Mouse (Mus musculus) neural tube, embryonic 15.5 days (tissue): ENCODE data around the gene Grip1. TPM values are rescaled to one million over a fixed set of nuclear protein-coding genes. Genes with fewer than 3 reads are reported as not detected.
A peak's percentile ranks its signal among the peaks of the same experiment; 100 is the strongest.

Experiments used
- ATAC-seq: fragments of 200-750 bp; cut with Nextera tagmentation; 2 replicates; pipeline ENCODE4 v1.8.0; 2017; ENCODE audit warnings: mild to moderate bottlenecking, moderate TSS enrichment, moderate library complexity; ENCODE audit not compliant: low FRiP score
- H3K27ac ChIP-seq: fragments of 300-500 bp; sonication (generic); replicated peaks from 2 replicates; pipeline ENCODE4 v1.5.1; 2015; ENCODE audit warnings: mild to moderate bottlenecking, inconsistent platforms
- H3K27me3 ChIP-seq: fragments of 300-500 bp; sonication (generic); replicated peaks from 2 replicates; pipeline ENCODE4 v1.6.1; 2015; ENCODE audit warnings: inconsistent platforms
- H3K36me3 ChIP-seq: fragments of 300-500 bp; sonication (generic); 2 replicates; pipeline ENCODE4 v1.6.1; 2015; ENCODE audit warnings: inconsistent platforms
- H3K4me1 ChIP-seq: fragments of 300-500 bp; sonication (generic); 2 replicates; pipeline ENCODE4 v1.6.1; 2015; ENCODE audit warnings: inconsistent platforms
- H3K4me2 ChIP-seq: fragments of 300-500 bp; sonication (generic); 2 replicates; pipeline ENCODE4 v1.6.1; 2015; ENCODE audit warnings: inconsistent platforms, mild to moderate bottlenecking, moderate library complexity
- H3K4me3 ChIP-seq: fragments of 300-500 bp; sonication (generic); replicated peaks from 2 replicates; pipeline ENCODE4 v1.5.1; 2015; ENCODE audit warnings: mild to moderate bottlenecking, inconsistent platforms
- H3K9ac ChIP-seq: fragments of 300-500 bp; sonication (generic); replicated peaks from 2 replicates; pipeline ENCODE4 v1.6.1; 2015; ENCODE audit warnings: mild to moderate bottlenecking, inconsistent platforms
- H3K9me3 ChIP-seq: fragments of 300-500 bp; sonication (generic); replicated peaks from 2 replicates; pipeline ENCODE4 v1.6.1; 2016; ENCODE audit warnings: inconsistent platforms
- WGBS: fragments of 180-500 bp; shearing (Covaris S2); methylation state at CpG from one replicate; pipeline ENCODE4 v1.1.7; 2015; ENCODE audit warnings: mixed read lengths; 5-methylcytosine and 5-hydroxymethylcytosine counted together
- polyA plus RNA-seq: library from polyadenylated mRNA; unstranded; fragments of >200 nt; fragmentation: Nextera tagmentation; extraction: Ambion mirVana; gene quantifications from 2 replicates; pipeline ENCODE4 v1.2.1, GENCODE M21; 2015

Gene Grip1
- polyA plus RNA-seq, 1 experiment from 2014 or later: 21.7 TPM

DNA sequence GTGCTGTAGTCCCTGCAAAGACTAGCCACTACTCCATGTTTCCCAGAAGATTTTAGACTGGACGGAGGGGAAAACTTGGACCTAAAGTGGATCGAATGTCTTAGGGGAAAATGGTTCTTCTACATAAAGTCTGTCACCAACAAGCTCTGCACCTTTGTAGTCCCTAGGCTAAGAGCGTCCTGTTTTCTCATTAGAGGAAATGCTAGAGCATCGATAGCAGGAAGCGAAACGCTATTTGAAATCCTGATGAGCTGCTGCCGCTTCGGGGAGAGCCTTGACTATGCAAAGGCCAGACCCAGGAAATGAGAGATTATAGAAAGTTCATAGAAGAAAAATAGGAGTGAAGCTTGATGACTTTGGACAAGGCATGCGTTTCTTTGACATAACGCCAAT is 671.8 kb downstream of the Grip1 start:
- no peaks in the 10 kb centered on the region for H3K27me3 ChIP-seq
- no peak overlapping the region for H3K4me2 ChIP-seq
- no peak overlapping the region for H3K4me3 ChIP-seq
- 83% methylated on average over 10 of the region's 10 CpGs for WGBS
- ATAC-seq: no peak
- no peaks in the 10 kb centered on the region for H3K9me3 ChIP-seq
- no peak overlapping the region for H3K9ac ChIP-seq
- H3K4me1 ChIP-seq: peaks cover 3% of the 10 kb centered on the region; the same call in 1 of the 2 replicates
- H3K27ac ChIP-seq: no peak overlapping the region
- H3K36me3 ChIP-seq: no peaks in the 10 kb centered on the region

DNA sequence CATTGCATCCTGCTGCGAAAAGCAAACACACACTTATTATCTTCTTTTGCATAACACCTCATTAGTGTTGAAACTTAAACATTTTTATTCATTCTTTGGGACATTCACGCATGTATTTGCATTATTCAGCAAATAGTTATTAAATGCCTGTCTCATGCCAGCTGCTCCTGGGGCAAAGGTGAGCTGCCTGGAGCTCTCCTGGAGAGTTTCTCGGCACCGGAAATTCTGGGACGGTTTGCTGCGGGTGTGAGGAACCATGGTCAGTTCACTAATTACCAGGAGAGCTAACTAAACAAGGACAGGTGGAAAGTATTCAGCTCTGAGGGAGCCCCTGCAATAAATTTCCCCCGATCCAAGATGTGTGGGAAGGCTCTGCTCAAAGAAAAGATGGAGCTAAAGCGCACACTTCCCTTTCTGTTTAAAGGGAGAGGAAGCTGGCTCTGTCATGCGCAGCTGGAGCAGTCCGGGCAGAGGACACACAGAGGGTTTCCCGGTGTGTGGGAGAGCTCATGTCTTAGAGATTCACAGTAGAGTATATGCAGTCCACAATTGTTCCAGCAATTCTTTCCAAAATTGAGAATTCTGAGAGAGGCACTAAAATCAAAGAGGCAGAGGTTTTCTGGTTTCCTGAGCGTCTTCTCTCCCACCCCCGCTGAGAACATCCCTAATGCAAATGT is 675.1 kb downstream of the Grip1 start:
- Histone ChIP-seq H3K4me3 (no peak overlapping the region), H3K9me3 (no peaks in the 10 kb centered on the region), H3K9ac (no peak overlapping the region), H3K27ac (no peak overlapping the region), H3K4me2 (peak overlapping the region; percentile 39), H3K4me1 (peaks cover 9% of the 10 kb centered on the region), H3K27me3 (no peaks in the 10 kb centered on the region), H3K36me3 (no peaks in the 10 kb centered on the region)
- ATAC-seq: no peak
- 42% methylated on average over 13 of the region's 13 CpGs for WGBS

DNA sequence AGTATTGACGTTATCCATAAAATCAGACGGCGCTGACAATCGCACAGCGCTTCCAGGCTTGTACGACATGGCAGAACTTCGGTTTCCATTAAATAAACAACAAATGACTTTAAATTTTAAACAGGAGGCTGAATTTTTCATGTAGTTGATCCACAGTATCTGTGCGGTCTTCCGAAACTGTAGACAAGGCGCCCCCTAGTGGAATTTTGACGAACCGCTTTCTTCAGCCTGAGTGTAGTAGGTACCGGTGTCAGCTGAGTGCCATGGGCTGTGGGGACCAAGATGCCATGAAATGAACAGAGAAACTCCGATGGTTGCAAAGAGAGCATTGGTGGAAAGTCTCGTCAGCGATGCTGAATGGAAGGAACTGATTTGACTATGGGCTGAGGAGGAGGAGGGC is 677.0 kb downstream of the Grip1 start:
- Histone ChIP-seq H3K9me3 (no peaks in the 10 kb centered on the region), H3K9ac (no peak overlapping the region), H3K27ac (no peak overlapping the region), H3K27me3 (no peaks in the 10 kb centered on the region), H3K4me3 (no peak overlapping the region), H3K4me1 (peaks cover 11% of the 10 kb centered on the region), H3K4me2 (no peak overlapping the region), H3K36me3 (no peaks in the 10 kb centered on the region)
- WGBS: 66% methylated on average over 16 of the region's 16 CpGs
- ATAC-seq: no peak

DNA sequence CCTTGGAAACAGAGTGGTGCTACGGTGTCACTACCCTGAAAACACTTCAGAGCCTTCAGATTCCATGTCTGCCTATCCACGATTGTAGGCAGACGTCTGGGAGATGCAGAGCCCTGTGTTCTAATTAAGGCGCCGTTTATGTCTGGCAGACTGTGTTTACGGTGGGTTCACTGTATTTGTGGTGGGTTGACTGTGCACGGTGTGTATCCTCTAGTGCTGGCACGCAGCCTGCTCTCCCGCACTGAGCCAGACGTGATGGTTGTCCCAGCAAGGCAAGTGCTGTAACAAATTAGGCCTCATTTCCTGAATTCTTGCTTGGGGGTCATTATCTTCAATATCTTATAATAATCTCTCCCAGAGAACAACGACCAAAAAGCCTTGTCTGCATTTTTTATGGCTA is 680.1 kb downstream of the Grip1 start:
- WGBS: 37% methylated on average over 11 of the region's 11 CpGs
- H3K4me1 ChIP-seq: peaks cover 18% of the 10 kb centered on the region
- H3K4me2 ChIP-seq: no peak overlapping the region
- no peaks in the 10 kb centered on the region for H3K9me3 ChIP-seq
- H3K36me3 ChIP-seq: no peaks in the 10 kb centered on the region
- no peaks in the 10 kb centered on the region for H3K27me3 ChIP-seq
- no peak overlapping the region for H3K9ac ChIP-seq
- no peak overlapping the region for H3K27ac ChIP-seq
- no peak for ATAC-seq
- no peak overlapping the region for H3K4me3 ChIP-seq

DNA sequence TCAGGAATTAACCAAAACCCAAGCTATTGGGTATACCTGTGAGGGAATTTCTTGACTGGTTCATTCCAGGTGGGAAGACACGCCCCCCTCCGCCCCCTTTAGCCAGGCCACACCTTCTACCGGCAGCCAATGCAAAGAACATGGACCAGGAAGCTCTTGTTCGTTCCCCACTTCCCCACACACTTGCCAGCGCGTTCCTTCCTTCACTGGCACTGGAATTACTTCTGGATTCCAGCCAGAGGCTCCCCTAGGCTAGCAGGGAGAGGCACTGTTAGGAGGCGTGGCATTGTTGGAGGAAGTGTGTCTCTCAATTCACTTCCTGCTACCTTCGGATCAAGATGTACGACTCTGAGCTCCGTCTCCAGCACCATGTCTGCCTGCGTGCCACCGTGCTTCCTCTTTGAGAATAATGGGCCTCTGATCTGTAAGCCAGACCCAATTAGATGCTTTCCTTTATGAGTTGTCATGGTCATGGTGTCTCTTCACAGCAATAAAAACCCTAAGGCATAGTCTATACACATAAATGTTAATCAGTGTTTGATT is 682.5 kb downstream of the Grip1 start:
- Histone ChIP-seq H3K9me3 (no peaks in the 10 kb centered on the region), H3K9ac (no peak overlapping the region), H3K27ac (no peak overlapping the region), H3K4me3 (no peak overlapping the region), H3K4me2 (no peak overlapping the region), H3K4me1 (peaks cover 18% of the 10 kb centered on the region), H3K27me3 (no peaks in the 10 kb centered on the region), H3K36me3 (no peaks in the 10 kb centered on the region)
- ATAC-seq: no peak
- 83% methylated on average over 12 of the region's 12 CpGs for WGBS

Other genes with a start within 250 kb of the Grip1 start
- 43.1 and 47.8 TPM in 2 replicates for gene Cand1, start 213.8 kb upstream of the Grip1 start, polyA plus RNA-seq